Mouse (Mus musculus) hindbrain, embryonic 10.5 days (tissue): Measurements from ENCODE around the gene Copa. TPM values are rescaled to one million over a fixed set of nuclear protein-coding genes. Genes with fewer than 3 reads are reported as not detected.

Source experiments
- DNase-seq: peaks from one replicate; pipeline ENCODE4 v3.0.0-alpha.2; 2017; ENCODE audit warnings: low spot score
- H3K27ac ChIP-seq: fragments of 300-500 bp; sonication (generic); 2 replicates; pipeline ENCODE4 v1.5.1; 2016; ENCODE audit warnings: mild to moderate bottlenecking, moderate library complexity
- H3K27me3 ChIP-seq: fragments of 300-500 bp; sonication (generic); 2 replicates; pipeline ENCODE4 v1.6.1; 2016; ENCODE audit warnings: mild to moderate bottlenecking; ENCODE audit not compliant: poor library complexity, insufficient read depth, severe bottlenecking
- H3K36me3 ChIP-seq: fragments of 300-500 bp; sonication (generic); 2 replicates; pipeline ENCODE4 v1.6.1; 2016; ENCODE audit warnings: mild to moderate bottlenecking, moderate library complexity
- H3K4me1 ChIP-seq: fragments of 300-500 bp; sonication (generic); replicated peaks from 2 replicates; pipeline ENCODE4 v1.6.1; 2016; ENCODE audit warnings: mild to moderate bottlenecking
- H3K4me3 ChIP-seq: fragments of 300-500 bp; sonication (generic); 2 replicates; pipeline ENCODE4 v1.5.1; 2016; ENCODE audit warnings: mild to moderate bottlenecking, moderate library complexity
- H3K9me3 ChIP-seq: fragments of 300-500 bp; sonication (generic); 2 replicates; pipeline ENCODE4 v1.6.1; 2016; ENCODE audit warnings: mild to moderate bottlenecking, moderate library complexity
- WGBS: fragments of 180-500 bp; shearing (Covaris S2); methylation state at CpG from one replicate; pipeline ENCODE4 v1.1.7; 2016; 5-methylcytosine and 5-hydroxymethylcytosine counted together
- polyA plus RNA-seq: library from polyadenylated mRNA; unstranded; fragments of >200 nt; fragmentation: Nextera tagmentation; extraction: Ambion mirVana; gene quantifications from 2 replicates; pipeline ENCODE4 v1.2.1, GENCODE M21; 2016

The Copa gene
- polyA plus RNA-seq, 1 experiment from 2014 or later, result 173 TPM

DNA sequence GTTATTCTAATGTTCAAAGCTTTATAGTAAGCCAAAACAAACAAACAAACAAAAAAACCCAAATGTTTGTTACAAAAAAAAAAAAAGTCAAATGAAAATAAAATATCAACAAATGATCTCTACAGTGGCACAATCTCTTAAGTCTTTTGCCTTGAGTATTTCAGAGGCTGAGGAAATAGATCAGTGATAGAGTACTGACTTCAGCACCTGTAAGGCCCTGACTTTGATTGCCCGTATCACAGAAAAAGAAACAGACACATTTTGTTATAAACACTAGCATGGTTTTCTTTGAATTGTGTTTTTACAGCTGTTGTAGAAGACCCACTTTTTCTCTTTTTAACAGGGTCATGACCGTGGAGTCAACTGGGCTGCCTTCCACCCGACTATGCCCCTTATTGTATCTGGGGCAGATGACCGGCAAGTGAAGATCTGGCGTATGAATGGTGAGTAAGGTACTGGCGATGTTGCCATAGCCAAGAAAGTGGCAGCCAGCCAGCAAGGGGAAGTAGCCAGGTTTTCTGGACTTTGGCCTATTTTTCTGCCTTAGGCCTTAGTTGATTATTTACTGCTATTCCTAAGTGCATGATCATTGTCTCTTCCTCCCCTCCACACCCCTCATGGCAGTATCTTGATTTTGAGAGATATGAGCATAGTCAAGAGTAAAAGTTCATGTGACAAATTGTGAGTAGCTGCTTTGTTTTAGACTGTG is 17.1 kb downstream of the Copa start:
- WGBS, result 90% methylated on average over 6 of the region's 6 CpGs
- Histone ChIP-seq H3K4me1 (no peaks in the 10 kb centered on the region), H3K36me3 (peaks cover 98% of the 10 kb centered on the region), H3K27me3 (no peaks in the 10 kb centered on the region), H3K27ac (no peak overlapping the region), H3K4me3 (no peak overlapping the region), H3K9me3 (no peaks in the 10 kb centered on the region)
- no peak for DNase-seq

DNA sequence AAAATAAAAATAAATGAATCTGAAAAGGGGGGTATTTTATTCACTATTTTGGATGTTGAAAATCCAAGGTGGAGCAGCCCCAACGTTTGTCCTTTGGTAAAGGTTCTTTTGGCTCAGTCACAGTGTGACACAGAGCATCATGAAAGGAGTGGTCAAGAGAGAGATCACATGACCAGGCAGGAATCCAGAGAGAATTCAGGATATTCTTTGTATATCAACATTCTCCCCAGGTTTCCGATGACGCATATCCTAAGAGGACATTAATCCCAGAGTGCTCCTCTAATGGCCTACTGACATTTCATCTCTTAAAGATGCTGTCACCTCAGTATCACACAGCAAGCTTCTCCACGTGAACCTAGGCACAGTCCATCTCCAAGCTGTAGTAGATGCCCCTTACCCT is 21.3 kb downstream of the Copa start:
- no peaks in the 10 kb centered on the region for H3K4me1 ChIP-seq
- no peak overlapping the region for H3K27ac ChIP-seq
- no peak overlapping the region for H3K4me3 ChIP-seq
- peaks cover 100% of the 10 kb centered on the region for H3K36me3 ChIP-seq
- 91% methylated on average over 4 of the region's 4 CpGs for WGBS
- no peak for DNase-seq
- no peaks in the 10 kb centered on the region for H3K9me3 ChIP-seq
- H3K27me3 ChIP-seq, result no peaks in the 10 kb centered on the region

DNA sequence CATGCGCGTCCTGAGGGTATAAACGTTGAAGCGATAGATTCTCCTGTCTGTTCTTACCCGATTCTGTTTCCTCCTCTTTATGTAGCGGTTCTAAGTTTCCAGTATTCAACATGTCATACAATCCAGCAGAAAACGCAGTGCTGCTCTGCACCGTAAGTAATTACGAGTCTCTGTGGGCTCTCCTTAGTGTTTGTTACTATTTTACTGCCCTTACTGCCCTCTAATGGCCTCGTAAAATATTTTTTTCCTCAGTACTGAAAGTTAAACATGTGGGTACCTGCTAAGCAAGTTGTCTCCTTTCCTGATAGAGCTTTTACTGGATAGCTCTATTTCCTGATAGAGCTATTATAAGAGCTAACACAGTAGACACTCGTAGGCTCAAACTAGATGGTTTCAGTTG is 22.8 kb downstream of the Copa start:
- H3K36me3 ChIP-seq, result peaks cover 100% of the 10 kb centered on the region
- H3K4me3 ChIP-seq, result no peak overlapping the region
- no peak for DNase-seq
- H3K9me3 ChIP-seq, result no peaks in the 10 kb centered on the region
- 87% methylated on average over 11 of the region's 11 CpGs for WGBS
- no peaks in the 10 kb centered on the region for H3K4me1 ChIP-seq
- H3K27ac ChIP-seq, result no peak overlapping the region
- H3K27me3 ChIP-seq, result no peaks in the 10 kb centered on the region

DNA sequence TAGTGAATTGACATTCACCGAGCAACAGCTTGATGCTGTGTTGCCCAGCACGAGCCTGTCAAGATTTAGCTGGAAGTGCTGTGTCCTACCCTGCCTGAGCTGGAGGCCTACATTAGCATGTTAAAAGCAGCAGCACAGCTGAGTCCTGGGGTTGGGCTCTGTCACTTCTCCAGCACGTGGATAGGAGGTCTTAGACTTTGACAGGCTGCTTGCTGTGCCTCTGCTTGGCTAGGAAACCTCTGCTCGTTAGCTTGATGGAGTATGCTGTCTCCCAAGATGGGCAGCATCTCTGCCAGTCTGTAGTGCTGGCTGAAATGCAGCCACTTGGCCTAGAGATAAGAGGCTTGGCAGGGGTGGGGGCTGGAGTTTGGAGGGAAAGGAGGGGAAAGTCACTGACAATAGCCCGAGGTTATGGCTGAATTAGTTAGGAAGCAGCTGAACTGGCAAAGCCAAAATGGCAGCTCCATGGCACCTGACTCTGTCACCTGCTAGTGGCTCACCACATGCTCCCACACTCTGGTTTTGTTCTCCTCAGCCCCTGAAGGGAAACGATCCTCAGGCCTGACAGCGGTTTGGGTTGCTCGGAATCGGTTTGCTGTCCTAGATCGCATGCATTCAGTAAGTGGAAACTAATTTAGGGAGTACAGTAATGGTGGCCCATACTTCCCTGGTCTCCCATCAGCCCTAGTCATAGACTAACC is 25.6 kb downstream of the Copa start:
- Histone ChIP-seq H3K27ac (no peak overlapping the region), H3K4me1 (no peaks in the 10 kb centered on the region), H3K4me3 (no peak overlapping the region), H3K27me3 (no peaks in the 10 kb centered on the region), H3K36me3 (peaks cover 100% of the 10 kb centered on the region), H3K9me3 (no peaks in the 10 kb centered on the region)
- no peak for DNase-seq
- WGBS, result 75% methylated on average over 10 of the region's 10 CpGs

DNA sequence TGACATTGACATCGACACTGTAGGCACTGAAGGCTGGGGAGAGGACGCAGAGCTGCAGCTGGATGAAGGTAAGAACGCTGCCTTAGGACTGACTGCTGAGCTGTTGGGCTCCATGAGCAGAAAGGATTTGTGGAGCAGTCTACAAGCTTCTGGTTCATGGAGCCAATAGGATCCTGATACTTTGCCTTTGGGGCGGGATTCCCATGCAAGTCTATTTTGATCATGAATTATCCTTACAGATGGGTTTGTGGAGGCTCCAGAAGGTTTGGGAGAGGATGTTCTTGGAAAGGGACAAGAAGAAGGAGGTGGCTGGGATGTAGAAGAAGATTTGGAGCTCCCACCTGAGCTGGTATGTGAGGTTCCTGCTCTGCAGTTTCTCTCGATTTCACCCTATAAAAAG is 34.6 kb downstream of the Copa start:
- H3K9me3 ChIP-seq, result no peaks in the 10 kb centered on the region
- no peaks in the 10 kb centered on the region for H3K27me3 ChIP-seq
- DNase-seq, result no peak
- WGBS, result 97% methylated on average over 5 of the region's 5 CpGs
- no peak overlapping the region for H3K4me3 ChIP-seq
- H3K36me3 ChIP-seq, result peaks cover 100% of the 10 kb centered on the region
- no peaks in the 10 kb centered on the region for H3K4me1 ChIP-seq
- no peak overlapping the region for H3K27ac ChIP-seq

DNA sequence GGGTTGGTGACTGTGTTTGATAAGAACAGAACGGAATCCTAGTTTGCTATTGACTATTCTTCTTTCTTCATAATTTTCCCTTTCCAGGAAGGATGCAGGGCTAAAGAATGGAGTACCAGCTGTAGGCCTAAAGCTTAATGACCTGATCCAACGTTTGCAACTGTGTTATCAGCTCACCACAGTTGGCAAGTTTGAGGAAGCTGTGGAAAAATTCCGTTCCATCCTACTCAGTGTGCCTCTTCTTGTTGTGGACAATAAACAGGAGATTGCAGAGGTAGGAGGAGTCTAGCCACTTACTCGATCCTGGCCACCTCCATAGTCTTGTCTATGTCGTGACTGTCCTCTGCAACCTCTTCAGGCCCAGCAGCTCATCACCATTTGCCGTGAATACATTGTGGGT is 36.8 kb downstream of the Copa start:
- 86% methylated on average over 6 of the region's 6 CpGs for WGBS

DNA sequence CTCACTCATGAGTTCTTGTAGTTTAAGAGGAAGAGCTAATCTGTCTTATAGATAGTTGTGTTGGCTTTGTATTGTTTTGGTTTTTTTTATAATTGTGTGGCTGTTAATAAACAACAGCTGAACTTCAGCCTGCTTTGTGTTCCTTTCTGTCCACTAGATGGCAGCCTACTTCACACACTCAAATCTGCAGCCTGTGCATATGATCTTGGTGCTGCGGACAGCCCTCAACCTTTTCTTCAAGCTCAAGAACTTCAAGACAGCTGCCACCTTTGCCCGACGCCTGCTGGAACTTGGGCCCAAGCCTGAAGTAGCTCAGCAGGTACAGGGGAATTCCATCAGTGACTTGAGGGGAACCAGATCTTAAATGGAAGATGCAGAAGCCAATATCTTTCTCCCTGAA is 37.4 kb downstream of the Copa start:
- 52% methylated on average over 3 of the region's 3 CpGs for WGBS
- H3K4me1 ChIP-seq, result no peaks in the 10 kb centered on the region
- peak; percentile 18 for DNase-seq
- H3K9me3 ChIP-seq, result no peaks in the 10 kb centered on the region
- H3K4me3 ChIP-seq, result no peak overlapping the region
- no peak overlapping the region for H3K27ac ChIP-seq
- peaks cover 92% of the 10 kb centered on the region for H3K36me3 ChIP-seq
- no peaks in the 10 kb centered on the region for H3K27me3 ChIP-seq

More for the DNA sequence above, 36.8 kb downstream of the Copa start:
- H3K4me3 ChIP-seq, result no peak overlapping the region
- no peak for DNase-seq
- H3K27me3 ChIP-seq, result no peaks in the 10 kb centered on the region
- H3K27ac ChIP-seq, result no peak overlapping the region
- peaks cover 98% of the 10 kb centered on the region for H3K36me3 ChIP-seq
- H3K4me1 ChIP-seq, result no peaks in the 10 kb centered on the region
- H3K9me3 ChIP-seq, result no peaks in the 10 kb centered on the region

DNA sequence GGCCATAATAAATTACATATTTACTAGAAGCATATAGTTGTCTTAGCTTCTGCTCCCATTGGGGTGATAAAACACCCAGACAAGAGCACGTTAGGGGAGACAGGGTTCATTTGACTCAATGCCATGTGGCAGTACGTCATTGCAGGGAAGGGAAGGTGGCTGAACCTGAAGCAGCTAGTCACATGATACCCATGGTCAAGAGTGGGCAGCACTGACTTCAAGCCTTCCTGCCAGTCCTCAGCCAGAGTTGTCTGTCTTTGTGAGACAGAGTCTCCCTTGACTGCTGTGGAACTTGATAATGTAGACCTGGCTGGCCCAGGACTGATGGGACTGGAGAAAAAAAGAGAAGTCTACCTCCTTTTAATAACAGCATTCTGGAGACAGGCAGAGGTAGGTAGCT is 40.3 kb downstream of the Copa start:
- H3K4me3 ChIP-seq, result no peak overlapping the region
- no peaks in the 10 kb centered on the region for H3K9me3 ChIP-seq
- 86% methylated on average over 2 of the region's 2 CpGs for WGBS
- no peak for DNase-seq
- no peaks in the 10 kb centered on the region for H3K27me3 ChIP-seq
- peaks cover 12% of the 10 kb centered on the region for H3K4me1 ChIP-seq
- H3K36me3 ChIP-seq, result peaks cover 62% of the 10 kb centered on the region
- no peak overlapping the region for H3K27ac ChIP-seq

DNA sequence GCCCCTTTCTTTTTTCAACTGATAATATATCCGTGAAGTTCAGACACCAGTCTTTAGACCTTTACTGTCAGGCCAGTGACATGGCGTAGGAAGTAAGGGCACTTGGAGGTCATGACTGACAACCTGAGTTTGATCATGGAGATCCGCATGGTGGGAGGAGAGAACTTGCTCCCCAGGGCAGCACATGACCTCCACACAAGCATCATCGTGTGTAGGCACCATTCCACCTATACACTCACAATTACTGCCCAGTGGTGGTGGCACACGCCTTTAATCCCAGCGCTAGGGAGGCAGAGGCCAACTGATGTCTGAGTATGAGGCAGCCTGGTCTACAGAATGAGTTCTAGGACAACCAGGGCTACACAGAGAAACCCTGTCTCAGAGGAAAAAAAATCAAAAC is 42.2 kb downstream of the Copa start:
- no peak for DNase-seq
- peaks cover 56% of the 10 kb centered on the region for H3K36me3 ChIP-seq
- no peak overlapping the region for H3K27ac ChIP-seq
- H3K4me1 ChIP-seq, result peaks cover 21% of the 10 kb centered on the region
- H3K4me3 ChIP-seq, result no peak overlapping the region
- H3K9me3 ChIP-seq, result no peaks in the 10 kb centered on the region
- WGBS, result 81% methylated on average over 6 of the region's 6 CpGs
- no peaks in the 10 kb centered on the region for H3K27me3 ChIP-seq

DNA sequence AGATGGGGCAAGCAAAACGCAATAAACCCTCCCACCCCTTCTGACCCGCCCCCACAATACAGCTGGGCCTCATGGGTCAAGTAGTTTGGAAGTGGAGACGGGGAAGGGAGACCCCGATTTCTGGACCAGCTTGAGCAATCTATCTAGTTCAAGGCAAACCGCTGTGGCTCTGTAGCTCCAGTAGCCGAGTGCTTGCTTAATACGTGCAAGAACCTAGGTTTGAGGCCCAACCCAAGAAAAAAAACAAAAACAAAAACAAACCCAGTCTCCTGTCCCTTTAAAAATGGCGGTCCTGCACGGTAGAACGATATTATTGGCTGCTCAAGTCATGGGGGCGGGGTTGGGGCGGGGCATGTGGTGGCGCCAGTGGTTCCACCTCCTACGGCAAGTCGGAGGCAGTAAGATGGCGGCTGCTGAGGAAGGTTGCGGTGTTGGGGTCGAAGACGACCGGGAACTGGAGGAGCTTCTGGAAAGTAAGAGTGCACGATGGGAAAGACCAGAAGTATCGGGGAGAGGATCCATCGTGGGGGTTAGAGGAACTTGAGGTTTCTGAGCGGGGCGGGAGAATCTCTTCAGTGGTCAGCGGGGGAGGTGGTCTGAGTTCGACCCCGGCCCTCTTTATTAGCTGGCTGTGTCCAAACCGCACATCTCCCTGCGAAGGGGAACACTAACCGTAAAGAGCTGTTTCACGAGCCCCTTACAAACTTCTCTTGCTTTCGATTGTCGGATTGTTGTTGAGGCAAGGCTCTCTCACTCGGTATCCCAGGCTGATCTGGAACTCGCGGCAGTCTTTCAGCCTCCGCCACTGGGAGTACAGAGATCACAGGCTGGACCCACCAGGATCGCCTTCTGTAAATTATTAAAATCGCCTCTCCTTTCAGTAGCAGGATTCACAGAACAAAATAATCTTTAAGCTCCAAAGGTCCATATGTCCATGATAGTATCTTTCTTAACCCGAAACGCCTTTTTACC is 44.3 kb downstream of the Copa start, which contains the start of gene Pex19:
Gene Pex19 (plus strand): TSS at position 380 of the 972 bp plus-strand sequence.
- Histone ChIP-seq H3K9me3 (no peaks in the 10 kb centered on the region), H3K4me3 (peak within 1 kb of the TSS; percentile 85), H3K27ac (peak within 1 kb of the TSS; percentile 91), H3K4me1 (peaks cover 21% of the 10 kb centered on the region), H3K27me3 (no peaks in the 10 kb centered on the region), H3K36me3 (peaks cover 55% of the 10 kb centered on the region)
- 1% methylated on average over 42 of the region's 42 CpGs for WGBS
- DNase-seq, result peak; percentile 92

DNA sequence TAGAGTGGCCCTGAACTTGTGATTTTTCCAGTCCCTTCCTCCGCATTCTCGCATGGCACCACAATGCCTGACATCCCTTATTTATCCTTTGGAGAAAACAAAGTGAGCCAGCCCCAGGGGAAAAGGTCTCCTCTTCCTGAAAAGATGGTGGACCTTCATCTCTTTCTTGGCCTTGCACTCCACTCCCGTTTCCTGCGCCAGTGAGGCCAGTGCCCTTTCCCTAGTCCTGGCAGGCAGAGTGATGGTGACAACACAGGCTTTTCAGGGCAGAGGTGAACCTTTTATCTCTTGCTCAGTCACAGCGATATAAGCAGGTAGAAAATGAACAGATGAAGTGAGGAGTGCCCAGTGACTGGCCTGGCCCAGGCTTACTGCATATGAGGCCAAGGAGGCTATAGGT is 45.2 kb downstream of the Copa start:
- peak overlapping the region; percentile 85 for H3K4me3 ChIP-seq
- WGBS, result 54% methylated on average over 5 of the region's 5 CpGs
- peaks cover 55% of the 10 kb centered on the region for H3K36me3 ChIP-seq
- H3K27ac ChIP-seq, result peak overlapping the region; percentile 91
- H3K4me1 ChIP-seq, result peaks cover 21% of the 10 kb centered on the region
- H3K27me3 ChIP-seq, result no peaks in the 10 kb centered on the region
- no peak for DNase-seq
- H3K9me3 ChIP-seq, result no peaks in the 10 kb centered on the region

DNA sequence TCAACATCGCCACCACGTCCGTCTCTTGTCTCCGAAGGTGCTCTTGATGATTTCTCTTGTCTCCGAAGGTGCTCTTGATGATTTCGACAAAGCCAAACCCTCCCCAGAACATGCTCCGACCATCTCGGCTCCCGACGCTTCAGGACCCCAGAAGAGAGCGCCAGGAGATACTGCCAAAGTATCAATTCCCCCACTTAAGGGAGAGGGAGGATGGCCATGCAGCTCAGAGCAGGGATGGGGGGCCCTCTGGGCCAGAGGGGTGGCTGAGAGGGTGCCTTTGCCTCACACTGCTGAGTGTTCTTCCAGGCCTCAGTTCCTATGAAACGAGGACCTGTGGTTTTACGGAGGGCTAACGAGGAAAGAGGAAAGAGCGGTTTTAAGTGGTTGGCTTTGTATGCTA is 46.2 kb downstream of the Copa start:
- no peaks in the 10 kb centered on the region for H3K9me3 ChIP-seq
- WGBS, result 94% methylated on average over 15 of the region's 15 CpGs
- peaks cover 21% of the 10 kb centered on the region for H3K4me1 ChIP-seq
- H3K27ac ChIP-seq, result no peak overlapping the region
- H3K36me3 ChIP-seq, result peaks cover 55% of the 10 kb centered on the region
- no peaks in the 10 kb centered on the region for H3K27me3 ChIP-seq
- no peak overlapping the region for H3K4me3 ChIP-seq
- no peak for DNase-seq
